Mouse (Mus musculus) hematopoietic stem cell, adult 5-6 weeks (primary cell): ENCODE results near the gene Gm45716. TPM values are rescaled to one million over a fixed set of nuclear protein-coding genes. Genes with fewer than 3 reads are reported as not detected.

Experiments
- ATAC-seq, 2 experiments: fragments of 125-278 bp in 1 of 2; replicated peaks in 1 of 2; 2 replicates each; pipeline ENCODE4 v1.8.0; 2016 to 2017; ENCODE audit warnings: inconsistent platforms in 2 of 2, mild to moderate bottlenecking in 2 of 2, moderate number of reproducible peaks in 2 of 2, low read depth in 1 of 2, moderate TSS enrichment in 1 of 2; ENCODE audit not compliant: low FRiP score in 2 of 2, poor library complexity in 2 of 2, severe bottlenecking in 2 of 2, insufficient read depth in 1 of 2, low TSS enrichment in 1 of 2
- total RNA-seq: library from RNA; stranded (forward); fragments of 172-1452, 232-1000 nt; gene quantifications from 2 replicates; pipeline ENCODE4 v1.2.3, GENCODE M21; 2017

The Gm45716 gene
- total RNA-seq, 1 experiment from 2014 or later, result 11.2 TPM

GRCm38 (mm10) chr11:90238657-90239056, 51.2 kb downstream of the Gm45716 start:
- no peak for ATAC-seq

DNA sequence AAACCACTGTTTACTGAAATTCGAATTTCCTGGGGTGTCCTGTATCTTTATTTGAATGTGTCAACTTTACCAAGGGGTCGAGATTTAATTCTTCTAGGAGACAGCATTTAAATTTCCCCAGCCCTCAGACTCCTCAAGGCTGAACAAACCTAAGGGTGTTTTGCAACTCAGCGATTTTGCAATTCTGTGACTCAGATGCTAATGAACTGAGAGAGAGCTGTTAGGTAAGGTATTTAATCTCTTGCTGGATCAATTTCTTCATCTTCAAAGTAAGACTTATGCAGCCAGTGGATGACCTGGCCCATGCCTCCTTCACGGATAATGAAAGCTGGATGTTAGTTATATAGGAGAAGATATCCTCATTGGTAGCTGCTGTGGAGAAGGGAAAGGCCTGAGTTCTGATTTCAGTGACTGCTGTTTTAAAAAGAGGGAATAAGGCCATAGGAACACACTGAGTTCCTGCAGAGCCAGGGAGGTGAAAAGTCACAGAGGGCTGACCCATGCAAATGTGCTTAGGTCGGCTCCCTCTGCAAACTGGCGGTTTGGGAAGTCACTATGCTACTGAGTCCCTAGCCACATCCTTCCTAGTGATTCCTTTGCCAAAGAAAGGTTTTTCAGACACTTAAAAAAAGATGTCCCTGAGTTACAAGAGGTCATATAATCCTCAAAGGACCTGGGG, 53.3 kb downstream of the Gm45716 start:
- peak; percentile 32 to 51; a peak in 2 of 4 replicates for ATAC-seq

- no peak; a peak in 1 of 4 replicates for ATAC-seq
Measured at GRCm38 (mm10) chr11:90241874-90242273, 54.4 kb downstream of the Gm45716 start.

DNA sequence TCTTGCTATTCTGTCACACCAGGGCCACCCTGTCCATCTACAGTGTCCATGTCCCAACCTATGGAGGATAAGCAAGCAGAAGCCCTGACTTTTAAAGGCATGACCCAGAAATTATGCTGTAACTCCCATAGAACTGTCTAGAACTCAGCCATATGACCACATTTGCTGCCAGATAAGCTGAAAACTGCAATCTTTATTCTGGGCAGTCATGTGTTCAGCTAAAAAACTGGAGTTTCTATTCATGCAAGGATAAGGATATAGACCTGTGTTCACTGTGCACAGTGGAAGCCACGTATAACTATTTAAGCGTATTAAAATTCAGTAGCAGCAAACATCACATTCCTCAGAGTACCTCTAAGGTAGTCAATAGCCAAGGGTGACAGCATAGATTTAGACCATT, 55.8 kb downstream of the Gm45716 start:
- ATAC-seq, result no peak

DNA sequence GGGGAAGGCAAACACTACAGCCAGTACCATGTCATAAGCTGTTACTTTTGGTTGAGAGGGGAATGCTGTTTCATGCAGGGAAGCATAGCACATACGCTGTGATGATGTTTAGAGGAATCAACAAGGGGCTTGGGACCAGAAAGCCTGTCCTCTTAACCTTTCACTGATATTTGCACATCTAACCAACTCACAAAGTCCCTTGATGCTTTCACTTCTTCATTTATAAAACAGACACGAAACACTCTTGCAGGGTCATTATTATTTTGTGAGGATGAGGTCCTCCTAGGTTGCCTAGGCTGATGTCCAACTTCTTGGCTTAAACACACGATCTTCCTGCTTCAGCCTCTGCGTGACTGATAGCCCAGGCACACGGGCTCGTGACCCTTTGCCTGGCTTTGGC, 58.1 kb downstream of the Gm45716 start:
- ATAC-seq, result no peak

- no peak for ATAC-seq
Measured at GRCm38 (mm10) chr11:90246676-90247075, 59.2 kb downstream of the Gm45716 start.

- ATAC-seq, result no peak
Measured at GRCm38 (mm10) chr11:90247793-90248192, 60.3 kb downstream of the Gm45716 start.

DNA sequence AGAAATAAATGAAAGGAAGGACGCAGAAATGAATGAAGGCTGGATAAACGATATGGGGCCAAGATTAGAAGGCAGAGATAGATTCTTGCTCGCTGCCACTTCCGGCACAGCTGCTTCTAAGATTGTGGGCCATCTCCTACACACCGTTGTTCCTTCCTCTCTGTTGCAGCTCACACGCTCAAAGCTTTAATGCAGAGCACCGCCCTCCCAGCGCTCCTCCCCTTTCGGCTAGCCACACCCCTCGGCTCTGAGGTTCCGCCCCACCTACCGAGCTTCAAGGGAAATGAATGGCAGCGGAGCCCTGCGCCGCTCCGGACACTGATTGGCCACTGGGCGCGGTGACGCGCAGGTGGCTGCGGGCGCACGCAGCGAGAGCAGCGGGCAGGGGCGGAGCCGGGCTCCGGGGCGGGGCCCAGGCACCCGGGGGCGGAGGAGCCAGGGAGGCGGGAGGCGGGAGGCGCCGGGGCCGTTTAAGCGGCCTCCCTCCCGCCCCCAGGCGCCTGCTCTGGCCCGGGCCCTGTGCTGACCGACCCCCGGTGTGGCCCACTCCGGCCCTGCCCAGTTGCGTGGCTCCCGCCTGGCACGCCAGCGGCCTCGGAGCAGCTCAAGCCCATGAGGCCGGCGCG, 61.7 kb downstream of the Gm45716 start, which contains the start of gene Mmd:
Gene Mmd, plus strand, starts transcription at position 432 of the 626 bp plus-strand sequence.
- peak; percentile 99 for ATAC-seq

DNA sequence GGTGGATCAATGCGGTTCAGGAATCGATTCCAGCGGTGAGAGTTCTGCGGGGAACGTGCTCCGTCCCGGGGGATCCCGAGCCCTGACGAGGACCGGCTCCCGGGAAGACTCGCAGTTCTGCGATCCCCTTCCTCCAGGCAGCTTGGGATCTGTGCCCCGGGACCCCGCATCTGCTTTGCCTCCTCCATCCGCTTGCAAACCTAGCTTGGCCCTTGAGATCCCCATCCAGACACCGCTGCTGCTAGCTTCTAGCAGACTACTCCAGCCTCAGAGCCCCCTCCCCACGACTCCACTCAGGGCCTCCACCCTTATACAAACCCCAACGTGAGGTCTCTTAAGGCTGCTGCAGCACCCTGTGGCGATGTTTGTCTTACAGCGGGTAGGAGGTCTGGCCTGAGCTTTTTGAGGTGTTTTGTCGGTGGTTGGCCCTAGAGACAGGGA, 62.2 kb downstream of the Gm45716 start:
- ATAC-seq, result peak in 1 of 2 experiments; percentile 5; a peak in 1 of 4 replicates

DNA sequence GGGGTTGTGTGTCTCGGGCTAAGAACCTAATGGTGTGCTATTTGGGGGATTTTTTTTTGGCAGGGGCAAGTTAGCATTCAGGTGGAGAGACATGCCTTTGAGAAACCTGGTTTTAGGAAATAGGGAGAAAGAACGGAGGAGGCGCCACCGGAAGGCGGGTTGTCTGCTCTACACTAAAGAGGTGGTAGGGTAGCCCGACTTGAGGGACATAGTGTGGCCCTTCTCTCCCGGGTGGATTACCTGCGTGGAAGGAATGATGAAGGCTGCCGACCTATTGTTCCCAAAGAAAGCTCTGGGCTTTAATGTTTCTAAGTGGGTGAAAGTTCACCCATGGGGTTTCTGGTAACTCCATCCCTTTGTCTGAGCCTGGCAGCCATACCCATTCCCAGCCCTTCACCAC, 62.7 kb downstream of the Gm45716 start:
- ATAC-seq, result no peak

GRCm38 (mm10) chr11:90250730-90251129, 63.2 kb downstream of the Gm45716 start:
- no peak for ATAC-seq

- no peak for ATAC-seq
Measured at GRCm38 (mm10) chr11:90251923-90252322, 64.4 kb downstream of the Gm45716 start.

GRCm38 (mm10) chr11:90252366-90252765, 64.9 kb downstream of the Gm45716 start:
- no peak for ATAC-seq

GRCm38 (mm10) chr11:90254536-90254935, 67.1 kb downstream of the Gm45716 start:
- no peak for ATAC-seq

DNA sequence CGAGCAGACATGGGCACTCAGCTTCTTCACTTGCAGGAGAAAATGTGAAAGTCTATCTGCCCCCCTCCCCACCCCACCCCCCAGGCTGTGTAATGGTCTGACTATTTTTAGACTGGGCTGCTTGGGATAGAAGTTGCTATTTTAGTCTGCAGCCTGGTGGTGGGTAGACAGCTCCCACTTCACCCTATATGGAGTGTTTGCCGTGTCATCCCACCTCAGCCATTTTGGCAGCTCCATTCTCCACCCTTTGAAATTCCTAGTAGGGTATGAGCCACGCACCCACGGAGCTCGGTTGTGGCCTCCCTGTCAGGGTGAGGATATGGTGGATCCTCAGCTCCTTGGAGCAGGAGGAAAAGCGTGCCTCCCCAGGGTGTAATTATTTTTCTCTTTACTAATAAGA, 68.2 kb downstream of the Gm45716 start:
- ATAC-seq, result no peak

GRCm38 (mm10) chr11:90256833-90257525, 69.5 kb downstream of the Gm45716 start:
- no peak for ATAC-seq

- no peak for ATAC-seq
Measured at GRCm38 (mm10) chr11:90258321-90258927, 70.9 kb downstream of the Gm45716 start.

GRCm38 (mm10) chr11:90259071-90259470, 71.6 kb downstream of the Gm45716 start:
- ATAC-seq, result no peak
